Mouse (Mus musculus) liver, embryonic 14.5 days (tissue): ENCODE measurements around the gene Siah1b.

Experiments
- CTCF ChIP-seq: IDR thresholded peaks from 2 replicates; pipeline ENCODE4 v1.5.1; 2016; ENCODE audit warnings: antibody characterized with exemption, low read depth, control low read depth
- EP300 ChIP-seq: IDR thresholded peaks from 2 replicates; pipeline ENCODE4 v1.6.1; 2016; ENCODE audit warnings: antibody characterized with exemption, low read depth

GRCm38 (mm10) chrX:164123942-164124341, 47.6 kb upstream of the Siah1b start:
- no peak for TF ChIP-seq CTCF
- no peak for TF ChIP-seq EP300
